Mouse (Mus musculus): Measurements from ENCODE around the gene Pop7. TPM values are rescaled to one million over a fixed set of nuclear protein-coding genes. Genes with fewer than 3 reads are reported as not detected.

Gene Pop7
- total and polyA plus RNA-seq, 3 experiments, result 61.1 to 79.8 TPM; not detected in 1

GRCm38 (mm10) chr5:137533117-137533827 lies 31.0 kb upstream of the Pop7 start, which contains the start of the genes Epo and Gnb2:
Epo (minus strand) TSS chr5:137533242.
Gnb2 (minus strand) TSS chr5:137533510.
- peaks cover 4 to 5% of the 10 kb centered on the region in 2 experiments; a peak in 1 of 4 replicates for H3K4me1 ChIP-seq (ENCODE audit: control insufficient read depth in 1 of 2, insufficient read depth in 2 of 2, low read length in 2 of 2)
- H3K36me3 ChIP-seq (ENCODE audit: control insufficient read depth in 1 of 2, insufficient read depth in 2 of 2, low read length in 2 of 2), result peaks cover 0 to 6% of the 10 kb centered on the region in 2 experiments; a peak in 3 of 4 replicates
- peak within 1 kb of the TSS; percentile 78 to 99 for H3K4me3 ChIP-seq (ENCODE audit: control insufficient read depth in 1 of 2, insufficient read depth in 1 of 2, low read depth in 2 of 2, low read length in 2 of 2)
- no peaks in the 10 kb centered on the region for H3K9me3 ChIP-seq (replicated peaks; ENCODE audit: insufficient read depth, low read length)
- peak within 1 kb of the TSS; percentile 98 for H3K9ac ChIP-seq (ENCODE audit: control insufficient read depth, low read depth, low read length, poor library complexity, severe bottlenecking)
- peak; percentile 98 for DNase-seq (ENCODE audit: low read depth, low spot score)
- peak within 1 kb of the TSS; percentile 93 for H3K27ac ChIP-seq (ENCODE audit: control insufficient read depth, low read depth, low read length)
- peaks cover 28% of the 10 kb centered on the region for H3K79me2 ChIP-seq (ENCODE audit: control insufficient read depth, insufficient read depth, low read length, poor library complexity)
- H3K27me3 ChIP-seq (ENCODE audit: control insufficient read depth in 1 of 2, insufficient read depth in 2 of 2, low read length in 2 of 2), result no peaks in the 10 kb centered on the region
- TF ChIP-seq MAFK (IDR thresholded peaks at IDR 0.05; ENCODE audit: borderline replicate concordance, low read depth, low read length), result no peak
- no peak for TF ChIP-seq CTCF (IDR thresholded peaks at IDR 0.05 in 2 of 3, conservative IDR thresholded peaks at IDR 0.05 in 1 of 3; ENCODE audit: control insufficient read depth in 1 of 3, insufficient read depth in 1 of 3, low read depth in 2 of 3, low read length in 3 of 3, poor library complexity in 1 of 3, severe bottlenecking in 1 of 3)
- TF ChIP-seq CHD1 (IDR thresholded peaks at IDR 0.05; ENCODE audit: low read depth, low read length), result peak; percentile 100
- no peak for TF ChIP-seq GATA1 (IDR thresholded peaks at IDR 0.05; ENCODE audit: low read depth, low read length)
- 0 out of 2 replicates have a peak, but pooled peaks have one; percentile 17 for TF ChIP-seq MYC (IDR thresholded peaks at IDR 0.05; ENCODE audit: low read depth, low read length)
- TF ChIP-seq RAD21 (IDR thresholded peaks at IDR 0.05; ENCODE audit: low read depth, low read length), result no peak
- TF ChIP-seq MXI1 (IDR thresholded peaks at IDR 0.05; ENCODE audit: low read depth, low read length), result no peak; the same call in 1 of the 2 replicates
- no peak for TF ChIP-seq POLR2AphosphoS5 (IDR thresholded peaks at IDR 0.05; ENCODE audit: borderline replicate concordance, low read depth, low read length)
- TF ChIP-seq KAT2A (conservative IDR thresholded peaks at IDR 0.05; ENCODE audit: low read depth, low read length), result peak; percentile 98
- TF ChIP-seq USF2 (IDR thresholded peaks at IDR 0.05; ENCODE audit: borderline replicate concordance in 1 of 2, insufficient read depth in 1 of 2, low read depth in 1 of 2, low read length in 2 of 2), result peak; percentile 82 to 90
- peak; percentile 92; the same call in 1 of the 2 replicates for TF ChIP-seq UBTF (IDR thresholded peaks at IDR 0.05; ENCODE audit: borderline replicate concordance, insufficient read depth, low read depth, low read length)
- TF ChIP-seq POLR2AphosphoS2 (IDR thresholded peaks at IDR 0.05; ENCODE audit: low read length), result peak; percentile 78; the same call in 1 of the 2 replicates
- TF ChIP-seq E2F4 (IDR thresholded peaks at IDR 0.05; ENCODE audit: borderline replicate concordance, low read depth, low read length), result peak; percentile 71; the same call in 1 of the 2 replicates
- 0 out of 2 replicates have a peak, but pooled peaks have one; percentile 6 for TF ChIP-seq NRF1 (IDR thresholded peaks at IDR 0.05; ENCODE audit: insufficient read depth, low read depth, low read length, poor library complexity, severe bottlenecking)
- TF ChIP-seq ZC3H11A (IDR thresholded peaks at IDR 0.05; ENCODE audit: low read depth, low read length), result no peak
- TF ChIP-seq MEF2A (IDR thresholded peaks at IDR 0.05; ENCODE audit: extremely low read depth, insufficient replicate concordance, low read depth, low read length, poor library complexity, severe bottlenecking), result no peak
- TF ChIP-seq GABPA (IDR thresholded peaks at IDR 0.05; ENCODE audit: low read depth, low read length), result no peak
- TF ChIP-seq SIN3A (IDR thresholded peaks at IDR 0.05; ENCODE audit: low read length), result peak; percentile 80
- peak; percentile 98 for TF ChIP-seq MAZ (IDR thresholded peaks at IDR 0.05; ENCODE audit: low read depth, low read length)
- TF ChIP-seq BHLHE40 (IDR thresholded peaks at IDR 0.05; ENCODE audit: borderline replicate concordance, low read depth, low read length), result peak; percentile 70
- peak; percentile 95 for TF ChIP-seq ZNF384 (IDR thresholded peaks at IDR 0.05; ENCODE audit: low read depth, low read length)
- TF ChIP-seq JUND (IDR thresholded peaks at IDR 0.05; ENCODE audit: low read depth, low read length), result no peak; the same call in 1 of the 2 replicates
- TF ChIP-seq RCOR1 (IDR thresholded peaks at IDR 0.05; ENCODE audit: low read depth, low read length), result 0 out of 2 replicates have a peak, but pooled peaks have one; percentile 11
- peak; percentile 78 for TF ChIP-seq ELF1 (IDR thresholded peaks at IDR 0.05; ENCODE audit: low read depth, low read length)
- peak; percentile 89 for TF ChIP-seq TBP (IDR thresholded peaks at IDR 0.05; ENCODE audit: low read depth, low read length)
- peak; percentile 73 for TF ChIP-seq TCF12 (IDR thresholded peaks at IDR 0.05; ENCODE audit: low read depth, low read length)
- peak; percentile 80 for TF ChIP-seq MAX (IDR thresholded peaks at IDR 0.05; ENCODE audit: low read length)
- TF ChIP-seq MYB (IDR thresholded peaks at IDR 0.05; ENCODE audit: low read depth, low read length), result peak; percentile 61; the same call in 1 of the 2 replicates
- TF ChIP-seq CHD2 (IDR thresholded peaks at IDR 0.05; ENCODE audit: low read length), result 0 out of 2 replicates have a peak, but pooled peaks have one; percentile 19
- no peak for TF ChIP-seq TAL1 (IDR thresholded peaks at IDR 0.05; ENCODE audit: low read length)
- peak; percentile 60 to 84; a peak in 2 of 4 replicates for TF ChIP-seq POLR2A (IDR thresholded peaks at IDR 0.05; ENCODE audit: control insufficient read depth in 1 of 2, insufficient read depth in 1 of 2, low read depth in 1 of 2, low read length in 2 of 2, poor library complexity in 1 of 2)
- TF ChIP-seq ETS1 (IDR thresholded peaks at IDR 0.05; ENCODE audit: low read depth, low read length), result peak; percentile 46; the same call in 1 of the 2 replicates
- TF ChIP-seq ZMIZ1 (IDR thresholded peaks at IDR 0.05; ENCODE audit: low read depth, low read length), result peak; percentile 45; the same call in 1 of the 2 replicates
- TF ChIP-seq HCFC1 (IDR thresholded peaks at IDR 0.05; ENCODE audit: low read depth, low read length), result peak; percentile 75
- no peak for TF ChIP-seq SMC3 (IDR thresholded peaks at IDR 0.05; ENCODE audit: low read depth, low read length)
